Mouse (Mus musculus) T-helper 17 cell (primary cell): Measurements from ENCODE around the gene Sfmbt1.

Experiments used
- in situ Hi-C, 2 experiments: fragments of 300-600 bp; cut with MboI, MseI; formaldehyde crosslinking; loops; 1 replicate in 1 of 2; 2 replicates in 1 of 2; pipeline ENCODE4 v1.15.1; 2025; ENCODE audit warnings: high pct_unique_total_duplicates in 2 of 2

Gene Sfmbt1

GRCm38 (mm10) chr14:30825021-30825475 is 110.4 kb downstream of the Sfmbt1 start:
- in situ Hi-C loops = no loop called here

- in situ Hi-C loops = no loop called here
These were observed 111.0 kb downstream of the Sfmbt1 start, which contains the start of gene Tmem110 for GRCm38 (mm10) chr14:30825476-30826131. Gene Tmem110, plus strand, starts transcription at chr14:30825590.

- in situ Hi-C loops = no loop called here
These were observed 111.8 kb downstream of the Sfmbt1 start for GRCm38 (mm10) chr14:30826174-30827140.

- in situ Hi-C loops = no loop called here
These were observed 112.8 kb downstream of the Sfmbt1 start for GRCm38 (mm10) chr14:30827480-30827879.

- in situ Hi-C loops = no loop called here
These were observed 113.4 kb downstream of the Sfmbt1 start for GRCm38 (mm10) chr14:30828077-30828476.

- in situ Hi-C loops = no loop called here
These were observed 114.2 kb downstream of the Sfmbt1 start for GRCm38 (mm10) chr14:30828635-30829460.

- in situ Hi-C loops = no loop called here
These were observed 122.9 kb downstream of the Sfmbt1 start for GRCm38 (mm10) chr14:30837416-30837996.

- in situ Hi-C loops = no loop called here
These were observed 129.1 kb downstream of the Sfmbt1 start for GRCm38 (mm10) chr14:30843701-30844100.

- in situ Hi-C loops = loop anchor here in 1 of 2 experiments (5.0 kb wide), 1 partner anchor 668 kb away; no protein-coding TSS in a partner anchor
These were observed 135.9 kb downstream of the Sfmbt1 start for GRCm38 (mm10) chr14:30850504-30850903.

- in situ Hi-C loops = loop anchor here in 1 of 2 experiments (5.0 kb wide), 1 partner anchor 670 kb away; no protein-coding TSS in a partner anchor
These were observed 137.7 kb downstream of the Sfmbt1 start for GRCm38 (mm10) chr14:30852325-30852724.

GRCm38 (mm10) chr14:30855316-30855715 is 140.7 kb downstream of the Sfmbt1 start:
- in situ Hi-C loops = no loop called here

GRCm38 (mm10) chr14:30856885-30857507 is 142.3 kb downstream of the Sfmbt1 start:
- in situ Hi-C loops = no loop called here

GRCm38 (mm10) chr14:30857990-30858389 is 143.3 kb downstream of the Sfmbt1 start:
- in situ Hi-C loops = no loop called here

GRCm38 (mm10) chr14:30861421-30862125 is 146.9 kb downstream of the Sfmbt1 start:
- in situ Hi-C loops = no loop called here

- in situ Hi-C loops = no loop called here
These were observed 147.7 kb downstream of the Sfmbt1 start for GRCm38 (mm10) chr14:30862368-30862767.

- in situ Hi-C loops = no loop called here
These were observed 150.7 kb downstream of the Sfmbt1 start for GRCm38 (mm10) chr14:30865311-30865710.

GRCm38 (mm10) chr14:30867042-30867441 is 152.4 kb downstream of the Sfmbt1 start:
- in situ Hi-C loops = no loop called here

GRCm38 (mm10) chr14:30868826-30869225 is 154.2 kb downstream of the Sfmbt1 start:
- in situ Hi-C loops = no loop called here

GRCm38 (mm10) chr14:30869391-30869801 is 154.7 kb downstream of the Sfmbt1 start:
- in situ Hi-C loops = no loop called here
